Mouse (Mus musculus) fat pad, adult 2 months (tissue): ENCODE results near the gene Aamp.
"Not testable (repeated sequence)": the region's sequence is repeated elsewhere in the genome, so short reads cannot be mapped to it uniquely, and the experiment has no call there.

Experiments
- DNase-seq: peaks from one replicate; pipeline ENCODE4 v3.0.0-alpha.2; 2011; ENCODE audit warnings: low read depth, low spot score; ENCODE audit errors: extremely low read depth

The Aamp gene

GRCm38 (mm10) chr1:74302229-74302628, 17.7 kb upstream of the Aamp start:
- no peak for DNase-seq

GRCm38 (mm10) chr1:74300347-74301110, 16.0 kb upstream of the Aamp start:
- DNase-seq = no peak

GRCm38 (mm10) chr1:74298996-74299395, 14.5 kb upstream of the Aamp start:
- DNase-seq = no peak

- no peak for DNase-seq
These were observed 13.7 kb upstream of the Aamp start for GRCm38 (mm10) chr1:74298157-74298750.

GRCm38 (mm10) chr1:74297269-74297668, 12.7 kb upstream of the Aamp start:
- DNase-seq = no peak

GRCm38 (mm10) chr1:74296477-74296876, 11.9 kb upstream of the Aamp start:
- no peak for DNase-seq

- DNase-seq = peak; percentile 95
These were observed 11.1 kb upstream of the Aamp start for GRCm38 (mm10) chr1:74295456-74296171.

GRCm38 (mm10) chr1:74294733-74295455, 10.4 kb upstream of the Aamp start:
- DNase-seq = peak; percentile 92

GRCm38 (mm10) chr1:74294090-74294643, 9.6 kb upstream of the Aamp start:
- DNase-seq = no peak

GRCm38 (mm10) chr1:74293306-74293960, 8.9 kb upstream of the Aamp start:
- no peak for DNase-seq

- DNase-seq = no peak
These were observed 7.9 kb upstream of the Aamp start for GRCm38 (mm10) chr1:74292331-74293020.

- DNase-seq = no peak
These were observed 5.6 kb upstream of the Aamp start for GRCm38 (mm10) chr1:74290141-74290540.

- no peak for DNase-seq
These were observed 5.2 kb upstream of the Aamp start for GRCm38 (mm10) chr1:74289740-74290139.

- DNase-seq = no peak
These were observed 4.7 kb upstream of the Aamp start for GRCm38 (mm10) chr1:74289248-74289647.

GRCm38 (mm10) chr1:74288327-74288726, 3.8 kb upstream of the Aamp start:
- DNase-seq = no peak

GRCm38 (mm10) chr1:74286869-74287607, 2.5 kb upstream of the Aamp start:
- not testable (repeated sequence) for DNase-seq

- DNase-seq = no peak
These were observed 873 bp upstream of the Aamp start for GRCm38 (mm10) chr1:74285212-74286010.

GRCm38 (mm10) chr1:74283686-74284463, 663 bp downstream of the Aamp start:
- DNase-seq = no peak
